Mouse (Mus musculus) heart, postnatal 36 days (tissue): ENCODE data around the gene Ccnd3. TPM values are rescaled to one million over a fixed set of nuclear protein-coding genes. Genes with fewer than 3 reads are reported as not detected.

Source experiments
- DNase-seq, 2 experiments: peaks; one replicate each; pipeline ENCODE4 v3.0.0; 2021 to 2022
- intact Hi-C: fragments of 180-260 bp; cut with DNase I; formaldehyde crosslinking; loops from one replicate; pipeline ENCODE4 v1.15.1; 2025
- total RNA-seq, 2 experiments: library from RNA; stranded (reverse); gene quantifications; 2 replicates each; pipeline ENCODE4 v1.2.3; 2021

Gene Ccnd3
- total RNA-seq, 2 experiments from 2014 or later = 79.8 to 88.7 TPM

DNA sequence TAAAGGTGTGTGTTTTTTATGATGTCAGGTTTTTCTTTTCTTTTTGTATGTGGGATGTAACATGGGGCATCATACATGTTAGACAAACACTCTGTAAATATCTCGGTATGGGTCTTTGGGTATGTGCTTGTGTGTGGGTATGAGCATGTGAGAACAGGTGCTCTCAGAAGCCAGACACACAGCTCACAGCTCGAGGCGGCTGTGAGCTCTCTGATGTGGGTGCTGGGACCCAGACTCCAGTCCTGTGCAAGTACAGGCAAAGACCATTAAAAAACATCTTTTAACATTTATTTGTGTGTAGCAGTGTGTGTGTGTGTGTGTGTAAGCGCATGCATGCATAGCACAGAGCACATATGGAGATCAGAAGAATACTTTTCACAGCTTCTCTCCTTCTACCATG lies 34.3 kb downstream of the Ccnd3 start:
- intact Hi-C loops = no loop called here
- no peak for DNase-seq

DNA sequence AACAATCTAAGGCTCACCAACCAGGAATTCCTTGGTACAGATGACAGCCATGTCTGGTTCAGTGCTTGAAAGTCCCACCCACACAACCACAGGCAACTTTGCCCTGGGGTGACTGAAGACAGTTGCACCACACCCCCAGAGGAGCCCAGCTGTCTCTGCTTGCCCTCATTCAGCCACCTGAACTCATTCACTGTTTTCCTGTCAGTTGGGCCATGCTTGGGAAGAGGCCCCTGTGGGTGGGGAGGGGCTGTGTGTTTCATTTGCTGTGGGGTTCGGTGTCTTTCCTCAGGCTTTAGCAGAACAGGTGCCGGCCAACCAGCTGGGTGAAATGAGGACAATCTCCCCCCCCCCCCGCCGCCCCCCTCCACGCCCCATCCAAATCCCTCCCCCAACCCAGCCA lies 37.2 kb downstream of the Ccnd3 start:
- no peak for DNase-seq
- intact Hi-C loops = no loop called here

DNA sequence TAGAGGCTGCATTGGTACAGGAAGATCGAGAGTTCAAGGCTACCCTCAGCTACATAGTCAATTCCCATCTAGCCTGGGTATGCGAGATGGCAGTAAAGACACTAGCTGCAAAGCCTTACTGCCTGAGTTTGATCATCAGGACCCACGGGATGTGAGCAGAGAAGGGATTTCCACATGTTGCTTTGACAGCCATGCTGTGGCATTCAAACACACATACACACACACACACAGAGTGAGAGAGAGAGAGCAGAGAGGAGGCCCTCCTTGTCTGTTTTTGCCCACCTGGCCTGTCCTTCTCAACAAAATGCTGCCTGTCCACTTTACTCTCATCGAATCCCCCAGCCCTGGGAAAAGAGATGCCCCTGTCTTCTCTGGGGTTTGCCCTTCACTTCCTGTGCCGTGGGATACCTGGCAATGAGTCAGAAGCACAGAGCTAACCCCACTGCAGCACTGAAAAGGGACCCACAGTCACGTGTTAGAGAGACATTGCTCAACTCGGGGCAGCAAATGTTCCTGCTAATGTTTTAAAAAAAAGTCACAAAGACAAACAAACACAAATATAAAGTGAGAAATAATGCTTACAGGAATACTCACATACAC lies 38.3 kb downstream of the Ccnd3 start:
- intact Hi-C loops = no loop called here
- no peak for DNase-seq

DNA sequence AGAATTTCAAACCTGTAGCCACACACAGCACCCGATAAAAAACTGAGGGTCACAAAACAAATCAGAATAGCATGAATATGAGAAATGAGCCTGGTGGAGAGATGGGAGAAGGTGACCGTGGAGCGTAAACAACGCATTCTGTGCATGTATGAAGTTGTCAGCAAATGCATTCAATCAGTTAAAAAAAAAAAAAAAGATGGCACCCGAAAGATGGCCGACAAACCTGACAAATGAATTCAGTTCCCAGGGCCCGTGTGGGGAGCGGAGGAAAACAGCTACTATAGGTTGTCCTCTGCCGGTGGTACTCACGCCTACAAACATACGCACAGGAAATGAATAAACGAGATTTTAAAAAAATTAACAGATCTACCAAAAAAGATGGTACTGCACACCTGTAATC lies 40.3 kb downstream of the Ccnd3 start:
- intact Hi-C loops = no loop called here
- no peak for DNase-seq

DNA sequence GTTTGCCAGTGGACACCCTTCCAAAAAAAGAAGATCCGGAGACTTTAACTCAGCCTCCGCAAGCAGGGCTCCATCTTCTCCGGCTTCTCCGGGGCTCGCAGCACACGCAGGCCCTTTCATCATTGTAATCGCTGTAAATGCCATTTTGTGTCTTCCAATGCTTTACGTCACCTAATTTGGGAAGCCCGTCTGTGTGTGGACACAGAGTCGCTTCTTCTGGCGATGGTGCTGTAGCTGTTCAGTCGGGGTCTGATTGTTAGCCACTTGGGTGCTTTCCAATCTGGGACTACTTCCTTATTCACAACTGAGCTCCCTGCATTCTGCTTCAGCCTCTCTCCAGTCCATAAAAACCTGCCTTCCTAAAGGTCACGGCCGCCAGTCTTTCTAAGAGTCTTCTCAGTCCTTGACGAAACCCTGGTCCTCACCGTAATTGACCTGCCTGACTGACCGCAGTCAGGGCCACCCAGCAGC lies 41.0 kb downstream of the Ccnd3 start:
- intact Hi-C loops = no loop called here
- no peak for DNase-seq

DNA sequence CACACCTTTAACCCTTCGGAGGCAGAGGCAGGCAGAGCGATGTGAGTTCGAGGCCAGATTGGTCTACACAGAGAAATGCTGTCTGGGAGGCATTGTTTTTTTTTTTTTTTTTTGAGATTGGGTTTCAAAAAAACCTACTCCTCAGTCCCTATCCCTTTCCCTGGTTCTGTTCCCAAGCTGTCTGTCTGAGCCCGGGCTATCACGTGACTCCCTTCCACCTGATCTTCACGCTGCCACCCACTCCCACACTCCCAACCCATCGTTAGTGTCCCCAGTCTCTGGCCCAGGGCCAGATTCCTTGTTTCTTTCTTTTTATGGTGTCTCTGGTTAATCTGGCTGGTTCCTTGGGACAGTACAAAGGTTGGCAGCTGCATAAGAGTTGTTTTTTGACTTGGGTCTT lies 46.2 kb downstream of the Ccnd3 start:
- intact Hi-C loops = no loop called here
- no peak for DNase-seq

DNA sequence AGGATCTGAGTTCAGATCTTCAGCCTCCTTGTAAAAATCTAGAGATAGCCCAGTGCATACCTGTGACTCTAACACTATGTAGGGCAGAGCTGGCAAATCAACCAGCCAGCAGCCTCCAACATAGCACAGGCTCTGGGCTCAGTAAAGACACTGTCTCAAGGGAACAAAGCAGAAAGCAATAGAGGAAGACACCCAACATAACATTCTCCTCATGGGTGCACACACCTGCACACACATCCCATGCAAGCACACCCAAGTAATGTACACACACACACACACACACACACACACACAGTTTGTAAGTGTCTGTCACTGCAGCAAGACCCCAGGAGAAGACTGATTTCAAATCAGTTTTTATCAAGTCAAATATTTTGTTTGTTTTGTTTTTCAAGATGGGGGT lies 48.1 kb downstream of the Ccnd3 start:
- DNase-seq = no peak
- intact Hi-C loops = no loop called here

DNA sequence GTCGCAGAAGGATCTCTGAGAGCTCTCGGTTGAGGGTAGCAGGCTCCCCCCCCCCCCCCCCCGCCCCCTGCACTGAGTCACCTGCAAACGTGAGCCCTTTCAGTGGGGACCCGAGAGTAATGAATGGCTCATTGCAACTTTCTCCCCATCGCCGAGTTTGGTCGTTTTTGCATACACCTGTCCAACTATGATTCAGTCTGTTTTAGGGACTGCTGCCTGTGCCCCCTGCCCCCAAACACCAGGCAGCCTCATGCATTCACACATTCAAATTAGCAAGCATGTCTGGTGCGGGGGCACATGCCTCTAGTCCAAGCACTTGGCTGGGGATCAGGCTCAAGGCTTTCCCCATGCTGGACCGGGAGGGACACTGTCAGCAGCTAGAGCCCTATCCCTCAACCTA lies 49.8 kb downstream of the Ccnd3 start:
- intact Hi-C loops = no loop called here
- no peak for DNase-seq

DNA sequence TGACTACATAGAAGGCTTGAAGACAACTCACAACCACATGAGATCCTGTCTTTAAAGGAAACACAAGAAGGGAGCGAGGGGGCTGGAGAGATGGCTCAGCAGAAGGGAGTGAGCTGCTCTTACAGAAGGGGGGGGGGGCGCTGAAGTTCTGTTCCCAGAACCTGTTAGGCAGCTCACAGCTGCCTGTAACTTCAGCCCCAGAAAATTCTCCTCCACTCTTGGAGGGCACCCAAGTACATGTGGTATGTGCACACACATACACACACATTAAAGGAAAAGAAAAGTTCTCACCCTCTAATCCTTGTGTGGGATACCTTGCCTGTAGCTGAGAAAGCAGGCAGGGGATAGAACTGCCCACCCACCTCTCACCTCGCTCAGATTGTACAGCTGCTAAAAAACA lies 52.3 kb downstream of the Ccnd3 start:
- no peak for DNase-seq
- intact Hi-C loops = no loop called here

DNA sequence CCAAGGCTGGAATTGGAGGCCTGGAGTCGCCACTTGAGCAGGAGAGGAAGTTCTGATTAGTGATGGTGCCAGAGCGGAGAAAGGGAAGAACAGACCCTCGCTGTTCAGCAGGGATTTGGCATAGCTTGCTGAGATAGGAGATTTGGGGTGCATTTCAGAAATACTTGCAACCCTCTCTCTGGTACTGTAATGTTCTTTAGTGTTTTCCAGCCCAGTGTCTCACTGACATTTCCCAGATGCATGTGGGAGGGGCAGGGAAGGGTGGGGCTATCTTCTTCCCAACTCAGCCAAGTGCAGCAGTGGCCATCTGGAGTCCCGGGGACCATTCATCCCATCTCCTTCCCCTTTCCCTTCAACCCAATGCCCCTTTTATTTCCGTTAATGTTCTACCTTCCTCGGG lies 54.9 kb downstream of the Ccnd3 start:
- intact Hi-C loops = no loop called here
- peak in 1 of 2 experiments; percentile 34 for DNase-seq

DNA sequence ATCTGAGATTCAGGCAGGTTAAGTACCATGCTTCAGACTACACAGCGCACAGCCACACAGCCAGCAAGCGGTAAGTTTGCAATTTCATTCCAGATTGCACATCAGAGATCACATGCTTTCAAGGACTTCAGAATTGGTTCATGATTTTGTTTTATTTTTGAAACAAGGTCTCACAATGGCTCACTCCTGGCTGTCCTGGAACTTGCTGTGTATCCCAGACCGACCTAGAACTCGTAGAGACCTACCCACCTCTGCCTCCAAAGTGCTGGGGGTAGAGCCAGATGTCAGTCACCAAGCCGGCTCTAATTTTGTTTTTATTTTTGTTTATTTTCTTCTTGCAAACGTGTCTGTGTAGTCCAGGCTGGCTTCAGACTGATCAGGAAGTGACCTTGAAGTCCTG lies 58.0 kb downstream of the Ccnd3 start:
- DNase-seq = no peak
- intact Hi-C loops = no loop called here

DNA sequence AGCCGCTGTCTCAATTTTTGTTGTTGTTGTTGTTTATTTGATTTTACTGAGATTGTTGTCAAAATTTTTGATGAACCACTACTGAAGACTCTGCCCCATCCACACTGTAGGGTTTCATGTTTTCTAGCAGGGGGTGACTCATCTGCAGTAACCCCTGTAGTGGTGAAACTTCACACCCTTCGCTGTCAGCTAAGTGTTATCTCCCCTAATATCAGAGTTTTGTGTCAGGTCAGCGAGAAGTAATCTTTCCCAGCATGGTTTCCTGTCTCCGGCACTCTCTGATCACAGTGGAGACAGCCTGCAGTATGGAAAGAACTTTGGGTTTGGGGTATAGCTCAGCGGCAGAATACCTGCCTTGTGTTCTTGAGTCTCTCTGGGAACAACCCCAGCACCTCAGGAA lies 59.8 kb downstream of the Ccnd3 start:
- intact Hi-C loops = no loop called here
- DNase-seq = no peak

DNA sequence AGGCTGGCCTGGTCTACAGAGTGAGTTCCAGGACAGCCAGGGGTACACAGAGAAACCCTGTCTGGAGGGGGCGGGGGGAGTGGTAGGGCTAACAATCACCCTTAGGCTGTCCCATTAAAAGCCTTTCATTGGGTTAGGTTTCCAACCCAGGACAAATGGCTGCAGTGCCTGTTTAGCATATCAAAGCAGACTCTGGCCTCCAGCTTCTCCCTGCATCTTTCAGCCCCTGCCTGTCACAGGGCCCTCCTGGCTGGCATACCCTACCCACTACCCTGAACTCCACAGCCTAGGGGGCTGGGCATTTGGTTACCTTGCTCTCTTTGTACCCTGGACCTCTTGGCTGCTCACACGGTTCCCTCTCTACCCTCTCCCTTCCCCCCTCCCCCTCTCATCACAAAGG lies 61.3 kb downstream of the Ccnd3 start:
- no peak for DNase-seq
- intact Hi-C loops = no loop called here

DNA sequence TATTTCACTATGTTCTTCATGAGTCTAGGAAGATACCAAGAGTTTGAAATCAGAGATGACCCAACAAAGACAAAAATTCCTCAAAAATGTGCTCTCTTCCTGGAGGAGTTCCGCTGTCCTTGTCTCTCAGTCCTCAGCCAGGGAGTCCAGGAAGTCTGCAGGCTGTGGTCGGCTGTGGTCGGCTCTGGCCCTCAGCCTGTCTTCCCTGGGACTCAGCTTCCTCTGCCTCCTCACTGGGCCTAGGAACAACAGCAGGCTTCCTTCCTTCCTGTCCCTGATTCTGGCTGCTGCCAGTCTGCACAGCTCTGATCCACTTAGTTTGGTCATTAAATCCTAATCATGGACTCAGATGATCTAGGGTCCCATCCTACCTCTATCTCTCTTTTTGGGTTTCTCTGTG lies 62.4 kb downstream of the Ccnd3 start:
- DNase-seq = no peak
- intact Hi-C loops = no loop called here

DNA sequence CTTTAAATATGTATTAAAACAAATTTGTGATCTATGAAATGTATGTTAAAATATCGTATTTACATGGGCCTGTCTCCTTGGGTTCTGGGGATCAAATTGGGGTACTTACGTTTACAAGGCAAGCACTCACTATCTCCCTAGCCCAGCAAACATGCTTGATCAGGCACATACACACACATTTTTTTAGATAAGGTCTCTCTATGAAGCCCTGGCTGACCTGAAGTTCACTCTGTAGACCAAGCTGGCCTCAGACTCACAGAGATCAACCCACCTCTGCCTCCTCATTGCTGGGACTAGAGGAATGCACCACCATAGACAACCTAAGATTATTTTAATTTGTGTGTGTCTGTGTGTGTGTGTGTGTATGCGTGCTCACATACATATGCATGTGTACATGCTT lies 63.5 kb downstream of the Ccnd3 start:
- intact Hi-C loops = no loop called here
- DNase-seq = no peak

DNA sequence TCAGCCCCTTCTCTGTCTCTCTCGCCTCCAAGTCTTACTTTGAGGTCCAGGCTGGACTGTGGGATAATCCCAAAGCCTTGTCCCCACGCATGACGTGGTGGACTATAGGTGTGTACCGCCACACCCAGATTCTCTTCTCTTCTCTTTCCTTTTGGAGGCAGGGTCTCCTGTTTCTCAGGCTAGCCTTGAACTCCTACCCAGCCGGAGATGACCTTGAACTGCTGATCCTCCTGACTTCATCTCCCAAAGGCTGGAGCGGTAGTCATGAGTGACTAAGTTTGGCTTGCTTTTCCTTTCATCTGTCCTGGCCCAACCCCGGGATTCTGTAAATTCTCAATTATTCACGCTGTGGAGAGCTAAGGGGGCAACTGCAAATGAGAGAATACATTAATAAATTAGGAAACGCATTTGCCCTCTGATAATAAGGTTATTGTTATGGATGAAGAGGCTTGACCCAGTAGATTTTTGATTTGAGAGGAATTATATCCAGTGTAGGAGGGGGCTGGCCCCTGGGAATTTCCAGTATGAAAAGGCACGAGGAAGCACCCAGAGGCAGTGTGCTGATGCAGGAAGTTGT lies 64.2 kb downstream of the Ccnd3 start:
- no peak for DNase-seq

DNA sequence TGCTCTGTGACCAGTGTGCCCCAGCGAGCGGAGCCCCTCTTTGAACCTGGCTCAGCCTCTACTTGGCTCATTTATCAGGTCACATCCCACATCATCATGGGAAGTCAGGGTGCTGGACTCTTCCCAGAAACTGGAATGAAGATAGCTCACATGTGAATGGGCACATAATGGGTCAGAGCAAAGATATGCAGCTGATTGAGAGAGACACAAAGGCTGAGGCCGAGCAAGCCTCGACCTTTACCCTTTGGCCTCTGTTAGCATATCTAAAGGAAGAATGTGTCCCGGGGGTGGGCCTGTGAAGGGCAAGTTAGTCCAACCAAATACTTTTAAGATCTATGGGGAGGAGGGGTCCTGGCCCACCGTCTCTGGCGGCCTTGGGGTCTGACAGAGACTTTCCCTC lies 66.8 kb downstream of the Ccnd3 start:
- no peak for DNase-seq
- intact Hi-C loops = no loop called here

More for the DNA sequence above, 64.2 kb downstream of the Ccnd3 start:
- intact Hi-C loops = no loop called here

DNA sequence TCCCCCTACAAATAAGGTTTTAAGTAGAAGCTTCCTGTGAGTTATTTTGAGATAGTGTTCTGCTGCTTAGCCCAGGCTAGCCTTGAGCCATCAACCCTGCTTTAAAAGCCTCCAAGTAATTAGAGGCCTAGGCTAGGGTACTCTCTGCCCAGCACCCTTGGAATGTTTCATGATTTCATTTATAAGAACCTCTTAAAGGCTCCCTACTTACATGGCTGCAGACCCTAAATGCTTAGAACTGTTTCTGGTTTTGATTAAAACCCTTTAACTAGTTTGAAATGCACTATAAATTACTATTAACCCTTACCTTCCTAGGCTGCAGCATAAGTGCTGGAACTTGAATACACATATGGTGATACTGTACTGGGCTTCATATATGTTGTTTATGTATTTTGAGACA lies 67.6 kb downstream of the Ccnd3 start:
- intact Hi-C loops = no loop called here
- no peak for DNase-seq

DNA sequence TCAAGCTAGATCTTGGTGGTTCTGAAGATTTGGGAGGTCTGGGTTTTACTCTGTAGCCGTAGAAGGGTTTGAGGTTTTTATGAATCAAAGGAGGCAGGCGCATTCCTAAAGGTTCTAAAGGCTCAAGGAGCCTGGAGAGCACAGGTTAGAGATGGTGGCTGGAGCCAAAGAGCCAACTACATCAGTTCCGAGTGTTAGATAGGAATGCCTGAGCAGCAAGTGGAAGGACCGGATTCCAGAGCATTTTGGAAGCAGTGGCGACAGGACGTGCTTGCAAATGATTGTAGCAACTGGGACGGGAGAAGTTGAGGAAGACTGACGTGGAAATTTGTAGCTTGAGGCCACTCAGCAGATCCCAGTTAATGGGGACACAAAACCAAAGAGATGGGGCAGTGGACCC lies 69.2 kb downstream of the Ccnd3 start:
- no peak for DNase-seq
- intact Hi-C loops = no loop called here

DNA sequence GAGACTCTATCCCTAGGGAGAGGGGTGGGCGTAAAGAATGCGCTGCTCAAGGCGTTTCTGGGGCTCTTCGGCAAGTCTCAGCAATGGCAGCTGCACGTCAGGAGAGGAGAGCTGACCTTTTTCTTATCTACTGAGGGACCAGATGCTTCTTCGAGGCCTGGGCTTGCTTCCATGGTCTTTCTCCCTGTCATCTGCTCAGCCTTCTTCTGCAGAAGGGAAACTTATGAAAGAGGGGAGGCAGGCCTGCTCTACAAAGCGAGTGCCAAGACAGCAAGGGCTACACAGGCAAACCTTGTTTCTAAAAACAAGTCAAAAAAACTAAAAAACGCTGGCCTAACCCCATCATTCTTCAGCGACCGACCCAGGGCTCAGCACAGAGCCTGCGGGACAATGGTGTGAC lies 70.0 kb downstream of the Ccnd3 start:
- intact Hi-C loops = no loop called here
- DNase-seq = peak in 1 of 2 experiments; percentile 22

DNA sequence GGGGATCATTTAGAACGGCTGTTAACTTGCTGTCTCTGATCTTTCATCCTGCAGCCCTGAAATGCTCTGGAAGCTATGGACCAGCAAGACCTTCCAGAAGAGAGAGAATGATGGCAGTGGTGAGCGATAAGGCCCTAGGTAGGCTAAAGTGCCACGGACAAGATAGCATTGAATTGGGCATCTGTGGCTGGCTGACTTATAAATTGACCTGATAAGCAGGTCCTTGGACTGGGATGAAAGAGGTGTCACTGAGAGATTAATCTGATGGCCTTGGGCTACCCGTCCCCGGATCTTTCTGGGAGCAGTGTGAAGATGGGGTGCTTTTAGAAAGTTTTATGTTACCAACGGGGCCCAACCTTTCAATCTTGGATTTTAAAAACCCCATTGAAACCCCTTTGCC lies 73.8 kb downstream of the Ccnd3 start:
- intact Hi-C loops = no loop called here

DNA sequence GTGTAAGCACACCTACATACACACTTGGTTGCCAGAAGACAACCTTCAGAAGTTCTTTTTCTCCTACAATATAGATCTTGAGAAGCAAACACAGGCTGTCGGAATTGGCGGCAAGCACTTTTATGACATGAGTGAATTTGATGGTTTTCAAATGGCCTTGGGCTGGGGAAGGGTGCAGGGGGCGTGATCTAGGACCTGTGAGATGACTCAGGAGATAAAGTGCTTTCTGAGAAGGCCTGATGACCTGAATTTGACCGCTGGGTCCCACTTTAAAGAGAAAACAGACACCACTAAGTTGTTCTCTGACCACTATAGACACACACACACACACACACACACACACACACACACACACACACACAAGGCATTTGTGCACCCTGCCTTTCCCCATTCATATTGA lies 76.1 kb downstream of the Ccnd3 start:
- intact Hi-C loops = no loop called here
- no peak for DNase-seq

More for the DNA sequence above, 73.8 kb downstream of the Ccnd3 start:
- no peak for DNase-seq

DNA sequence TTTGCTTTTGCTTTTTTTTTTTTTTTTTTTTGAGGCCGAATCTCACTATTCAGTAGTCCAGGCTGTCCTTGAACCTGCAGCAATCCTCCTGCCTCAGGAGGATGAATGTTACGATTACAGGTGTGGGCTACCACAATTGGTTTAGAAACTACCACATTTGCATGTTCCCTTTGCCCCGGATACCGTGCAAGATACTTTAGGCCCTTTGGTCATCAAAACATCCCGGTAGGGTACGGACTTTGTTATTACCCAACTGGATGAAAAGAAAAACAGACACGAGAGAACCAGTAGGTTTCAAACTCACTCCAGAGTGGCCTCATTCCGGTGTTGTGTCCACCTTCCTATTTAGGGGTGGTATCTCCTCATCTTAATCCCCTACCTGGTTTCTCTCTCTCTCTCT lies 83.7 kb downstream of the Ccnd3 start:
- DNase-seq = no peak
- intact Hi-C loops = no loop called here
